Mouse (Mus musculus) limb, embryonic 14.5 days (tissue): Measurements from ENCODE around the gene Elovl6. TPM values are rescaled to one million over a fixed set of nuclear protein-coding genes. Genes with fewer than 3 reads are reported as not detected.

Experiments used
- ATAC-seq: fragments of 200-750 bp; cut with Nextera tagmentation; 2 replicates; pipeline ENCODE4 v1.8.0; 2017; ENCODE audit warnings: low read depth, moderate number of reproducible peaks, moderate TSS enrichment; ENCODE audit not compliant: low FRiP score
- DNase-seq: peaks from one replicate; pipeline ENCODE4 v3.0.0-alpha.2; 2015; ENCODE audit warnings: low spot score
- H3K27ac ChIP-seq: fragments of 300-500 bp; sonication (generic); replicated peaks from 2 replicates; pipeline ENCODE4 v1.5.1; 2014; ENCODE audit warnings: low read depth, mild to moderate bottlenecking, low read length, moderate library complexity, mixed read lengths
- H3K27me3 ChIP-seq: fragments of 300-500 bp; sonication (generic); 2 replicates; pipeline ENCODE4 v1.6.1; 2014; ENCODE audit warnings: low read length, mixed read lengths; ENCODE audit not compliant: control insufficient read depth, insufficient read depth
- H3K36me3 ChIP-seq: fragments of 300-500 bp; sonication (generic); 2 replicates; pipeline ENCODE4 v1.6.1; 2014; ENCODE audit warnings: mild to moderate bottlenecking, low read length, moderate library complexity, mixed read lengths; ENCODE audit not compliant: control insufficient read depth, insufficient read depth
- H3K4me1 ChIP-seq: fragments of 300-500 bp; sonication (generic); 2 replicates; pipeline ENCODE4 v1.6.1; 2014; ENCODE audit warnings: antibody characterized with exemption, low read length, mixed read lengths; ENCODE audit not compliant: control insufficient read depth, insufficient read depth
- H3K4me2 ChIP-seq: fragments of 300-500 bp; sonication (generic); replicated peaks from 2 replicates; pipeline ENCODE4 v1.6.1; 2014; ENCODE audit warnings: low read depth, mild to moderate bottlenecking, low read length, moderate library complexity; ENCODE audit not compliant: severe bottlenecking
- H3K4me3 ChIP-seq: fragments of 300-500 bp; sonication (generic); replicated peaks from 2 replicates; pipeline ENCODE4 v1.5.1; 2014; ENCODE audit warnings: low read length
- H3K9ac ChIP-seq: fragments of 300-500 bp; sonication (generic); 2 replicates; pipeline ENCODE4 v1.6.1; 2014; ENCODE audit warnings: mild to moderate bottlenecking, low read depth, low read length, moderate library complexity; ENCODE audit not compliant: severe bottlenecking
- H3K9me3 ChIP-seq: fragments of 300-500 bp; sonication (generic); 2 replicates; pipeline ENCODE4 v1.6.1; 2016; ENCODE audit warnings: low read length; ENCODE audit not compliant: control insufficient read depth
- POLR2A ChIP-seq: fragments of 200-500 bp; IDR thresholded peaks from 2 replicates; pipeline ENCODE4 v1.8.0; 2012; ENCODE audit warnings: inconsistent platforms, mild to moderate bottlenecking, moderate library complexity, borderline replicate concordance; ENCODE audit not compliant: insufficient read depth, insufficient read length; ENCODE audit errors: extremely low read depth
- WGBS: fragments of 180-500 bp; shearing (Covaris S2); extraction: QIAGEN DNeasy Blood & Tissue Kit; methylation state at CpG from one replicate; pipeline ENCODE4 v1.1.7; 2014; 5-methylcytosine and 5-hydroxymethylcytosine counted together
- polyA plus RNA-seq, 2 experiments: library from polyadenylated mRNA; depleted of rRNA in 1 of 2; stranded (reverse) in 1 of 2; unstranded in 1 of 2; fragments of >200 nt; fragmentation: Nextera tagmentation in 1 of 2; extraction: Ambion mirVana in 1 of 2; gene quantifications; 2 replicates each; pipeline versions ENCODE4 v1.2.1 to v1.2.3; 2012 to 2014

Gene Elovl6
- polyA plus RNA-seq, 2 experiments = 23.2 to 27.0 TPM

- H3K4me3 ChIP-seq = no peak overlapping the region
- no peak overlapping the region; the same call in 1 of the 2 replicates for H3K27ac ChIP-seq
- no peaks in the 10 kb centered on the region for H3K27me3 ChIP-seq
- H3K4me1 ChIP-seq = no peaks in the 10 kb centered on the region
- H3K36me3 ChIP-seq = peaks cover 14% of the 10 kb centered on the region
- H3K9ac ChIP-seq = no peak overlapping the region
- no peaks in the 10 kb centered on the region for H3K9me3 ChIP-seq
- no peak for DNase-seq
- 93% methylated on average over 3 of the region's 3 CpGs for WGBS
- TF ChIP-seq POLR2A = no peak
- H3K4me2 ChIP-seq = no peak overlapping the region
- no peak for ATAC-seq
Measured at GRCm38 (mm10) chr3:129620802-129621201, 88.6 kb downstream of the Elovl6 start.

GRCm38 (mm10) chr3:129621255-129621654, 89.1 kb downstream of the Elovl6 start:
- ATAC-seq (no peak), DNase-seq (no peak)
- Histone ChIP-seq H3K27me3 (no peaks in the 10 kb centered on the region), H3K27ac (no peak overlapping the region; the same call in 1 of the 2 replicates), H3K36me3 (peaks cover 14% of the 10 kb centered on the region), H3K4me3 (no peak overlapping the region), H3K9me3 (no peaks in the 10 kb centered on the region), H3K9ac (no peak overlapping the region), H3K4me1 (no peaks in the 10 kb centered on the region), H3K4me2 (no peak overlapping the region)
- TF ChIP-seq POLR2A = no peak
- WGBS = 52% methylated on average over 5 of the region's 5 CpGs

GRCm38 (mm10) chr3:129622120-129622519, 90.0 kb downstream of the Elovl6 start:
- ATAC-seq (no peak), DNase-seq (no peak)
- Histone ChIP-seq H3K4me1 (no peaks in the 10 kb centered on the region), H3K36me3 (peaks cover 14% of the 10 kb centered on the region), H3K27me3 (no peaks in the 10 kb centered on the region), H3K4me3 (no peak overlapping the region), H3K27ac (no peak overlapping the region), H3K4me2 (no peak overlapping the region), H3K9ac (no peak overlapping the region), H3K9me3 (no peaks in the 10 kb centered on the region)
- WGBS = 78% methylated on average over 9 of the region's 9 CpGs
- TF ChIP-seq POLR2A = no peak

GRCm38 (mm10) chr3:129622705-129623104, 90.5 kb downstream of the Elovl6 start:
- no peaks in the 10 kb centered on the region for H3K4me1 ChIP-seq
- DNase-seq = no peak
- H3K4me3 ChIP-seq = no peak overlapping the region
- H3K9ac ChIP-seq = no peak overlapping the region
- ATAC-seq = no peak
- no peaks in the 10 kb centered on the region for H3K27me3 ChIP-seq
- no peak for TF ChIP-seq POLR2A
- WGBS = 94% methylated on average over 5 of the region's 5 CpGs
- H3K9me3 ChIP-seq = no peaks in the 10 kb centered on the region
- no peak overlapping the region for H3K27ac ChIP-seq
- H3K4me2 ChIP-seq = no peak overlapping the region
- peaks cover 11% of the 10 kb centered on the region for H3K36me3 ChIP-seq

GRCm38 (mm10) chr3:129624193-129624805, 92.1 kb downstream of the Elovl6 start:
- no peak overlapping the region for H3K4me3 ChIP-seq
- no peak for TF ChIP-seq POLR2A

More at GRCm38 (mm10) chr3:129624193-129624805, 92.1 kb downstream of the Elovl6 start:
- ATAC-seq (no peak), DNase-seq (no peak)
- H3K9ac ChIP-seq = no peak overlapping the region
- no peaks in the 10 kb centered on the region for H3K4me1 ChIP-seq
- H3K4me2 ChIP-seq = no peak overlapping the region
- H3K27me3 ChIP-seq = no peaks in the 10 kb centered on the region
- 94% methylated on average over 10 of the region's 10 CpGs for WGBS
- no peak overlapping the region for H3K27ac ChIP-seq
- no peaks in the 10 kb centered on the region for H3K9me3 ChIP-seq
- H3K36me3 ChIP-seq = no peaks in the 10 kb centered on the region
